Mouse (Mus musculus) embryonic fibroblast, embryonic 13.5 days (primary cell): Measurements from ENCODE around the gene Dnajb7. TPM values are rescaled to one million over a fixed set of nuclear protein-coding genes. Genes with fewer than 3 reads are reported as not detected.

Source experiments
- H3K27ac ChIP-seq: 2 replicates; pipeline ENCODE4 v1.5.1; 2012; ENCODE audit warnings: low read length, control low read depth, inconsistent platforms; ENCODE audit not compliant: insufficient read depth
- H3K4me1 ChIP-seq: 2 replicates; pipeline ENCODE4 v1.6.1; 2011; ENCODE audit warnings: low read length; ENCODE audit not compliant: control insufficient read depth, insufficient read depth
- H3K4me3 ChIP-seq: 2 replicates; pipeline ENCODE4 v1.5.1; 2011; ENCODE audit warnings: mild to moderate bottlenecking, control low read depth, low read length; ENCODE audit not compliant: insufficient read depth
- CTCF ChIP-seq: IDR thresholded peaks from 2 replicates; pipeline ENCODE4 v1.5.1; 2011; ENCODE audit warnings: mild to moderate bottlenecking, control low read depth, low read length, moderate library complexity, borderline replicate concordance; ENCODE audit not compliant: insufficient read depth
- POLR2A ChIP-seq: IDR thresholded peaks from 2 replicates; pipeline ENCODE4 v1.6.1; 2011; ENCODE audit warnings: low read depth, mild to moderate bottlenecking, control low read depth, low read length, moderate library complexity
- polyA plus RNA-seq: library from polyadenylated mRNA; stranded (reverse); fragments of >200 nt; gene quantifications from 2 replicates; pipeline ENCODE4 v1.2.4, GENCODE M21; 2011; ENCODE audit warnings: low read depth; ENCODE audit not compliant: missing spikeins, insufficient read length

Dnajb7 gene
- polyA plus RNA-seq, 1 experiment, result not detected

GRCm38 (mm10) chr15:81405008-81405407 lies 3.1 kb downstream of the Dnajb7 start:
- Histone ChIP-seq H3K27ac (no peak overlapping the region), H3K4me1 (peaks cover 4% of the 10 kb centered on the region; the same call in 1 of the 2 replicates), H3K4me3 (no peak overlapping the region)
- TF ChIP-seq CTCF, result no peak
- no peak for TF ChIP-seq POLR2A

DNA sequence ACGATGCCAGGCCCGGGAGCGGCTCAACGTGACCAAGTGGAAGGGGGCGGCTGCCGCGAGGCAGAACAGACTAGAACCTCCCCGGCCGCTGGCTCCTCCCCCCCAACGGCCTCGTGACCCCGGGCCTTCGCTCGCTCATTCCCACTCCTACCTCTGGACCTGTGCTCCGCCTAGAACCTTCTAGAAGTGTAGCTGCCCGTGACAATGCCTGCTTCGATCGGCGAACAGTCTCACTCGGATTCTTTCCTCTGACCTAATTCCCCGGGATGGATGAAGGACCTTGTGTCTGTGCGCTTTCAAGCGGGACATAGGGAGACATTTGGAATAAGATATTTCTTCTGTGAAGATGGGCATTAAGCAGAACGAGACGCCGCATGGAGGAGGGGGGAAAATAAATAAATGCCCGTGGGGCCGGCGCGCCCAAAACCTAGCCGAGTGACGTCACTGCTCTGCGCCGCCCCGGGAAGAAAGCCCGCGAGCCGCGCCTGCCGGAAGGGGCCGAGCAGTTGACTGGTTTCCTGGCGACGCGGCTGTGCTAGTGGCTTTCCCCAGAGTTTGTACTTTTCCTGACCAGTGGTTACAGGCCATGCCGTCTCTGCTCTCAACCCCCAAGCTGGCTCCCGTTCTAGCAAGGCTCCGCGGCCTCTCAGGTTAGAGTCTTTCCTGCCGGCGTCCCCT lies 8.3 kb downstream of the Dnajb7 start, which contains the start of the genes St13 and Xpnpep3:
Gene St13 (minus strand): TSS at position 440 of the 678 bp plus-strand sequence.
Gene Xpnpep3 (plus strand): TSS at position 501 of the 678 bp plus-strand sequence.
- H3K4me1 ChIP-seq, result peaks cover 4% of the 10 kb centered on the region; the same call in 1 of the 2 replicates
- peak within 1 kb of the TSS; percentile 88 for H3K4me3 ChIP-seq
- peak within 1 kb of the TSS; percentile 96 for H3K27ac ChIP-seq
- TF ChIP-seq CTCF (no peak), POLR2A (peak; percentile 76)

GRCm38 (mm10) chr15:81399297-81399637 lies 8.8 kb downstream of the Dnajb7 start:
- Histone ChIP-seq H3K4me3 (peak overlapping the region; percentile 81), H3K27ac (peak overlapping the region; percentile 64), H3K4me1 (peaks cover 4% of the 10 kb centered on the region; the same call in 1 of the 2 replicates)
- TF ChIP-seq POLR2A (no peak), CTCF (no peak)

GRCm38 (mm10) chr15:81398189-81398588 lies 9.9 kb downstream of the Dnajb7 start:
- no peak for TF ChIP-seq POLR2A
- no peak for TF ChIP-seq CTCF
- Histone ChIP-seq H3K27ac (no peak overlapping the region), H3K4me1 (peaks cover 4% of the 10 kb centered on the region; the same call in 1 of the 2 replicates), H3K4me3 (peak overlapping the region; percentile 81)

DNA sequence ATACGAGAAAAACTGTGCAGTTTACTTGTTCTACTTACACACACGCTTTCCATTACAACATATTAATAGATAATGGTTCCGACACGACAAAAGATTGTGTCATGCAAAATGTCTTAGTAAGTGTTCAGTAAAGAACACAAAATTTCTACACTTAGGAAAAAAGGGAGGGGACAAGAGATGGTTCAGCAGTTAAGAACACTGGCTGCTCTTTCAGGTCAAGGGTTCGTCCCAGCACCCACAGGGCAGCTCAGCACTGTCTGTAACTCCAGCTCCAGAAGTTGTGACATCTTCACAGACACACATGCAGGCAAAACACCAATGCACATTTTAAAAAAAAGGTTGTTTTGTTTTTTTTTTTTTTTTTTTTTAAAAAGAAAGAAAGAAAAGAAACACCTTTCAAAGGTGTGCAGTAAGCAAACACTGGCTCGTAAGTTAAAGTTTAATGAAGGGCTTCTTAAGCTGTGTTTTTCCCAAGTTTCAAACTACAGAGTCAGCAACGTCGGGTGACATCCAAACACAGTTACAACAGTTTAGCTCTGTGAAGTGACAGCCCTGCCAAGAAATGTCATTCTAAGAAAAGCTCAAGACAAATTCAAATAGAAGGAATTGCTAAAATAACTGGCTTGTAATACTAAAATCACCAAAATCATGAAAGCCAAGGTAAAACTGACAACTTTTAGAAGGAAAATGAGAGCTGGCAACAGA lies 13.7 kb downstream of the Dnajb7 start:
- TF ChIP-seq POLR2A (no peak), CTCF (no peak)
- Histone ChIP-seq H3K4me1 (no peaks in the 10 kb centered on the region), H3K27ac (no peak overlapping the region), H3K4me3 (no peak overlapping the region)

DNA sequence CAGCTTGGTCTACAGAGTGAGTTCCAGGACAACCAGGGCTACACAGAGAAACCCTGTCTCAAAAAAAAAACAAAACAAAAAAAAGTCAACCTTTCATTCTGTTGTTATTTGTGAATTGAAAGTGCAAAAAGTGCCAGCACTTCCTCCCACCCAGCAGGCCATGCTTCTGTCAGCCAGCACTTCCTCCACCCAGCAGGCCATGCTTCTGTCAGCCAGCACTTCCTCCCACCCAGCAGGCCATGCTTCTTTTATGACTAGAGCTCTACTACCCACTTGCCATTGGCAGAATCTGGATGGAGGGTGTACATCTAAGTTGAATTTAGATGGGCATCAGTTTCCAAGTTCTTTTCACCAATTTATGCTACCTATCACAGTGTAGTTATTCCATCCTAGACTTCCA lies 15.1 kb downstream of the Dnajb7 start:
- no peak overlapping the region for H3K4me3 ChIP-seq
- no peaks in the 10 kb centered on the region for H3K4me1 ChIP-seq
- TF ChIP-seq CTCF (no peak), POLR2A (no peak)
- no peak overlapping the region for H3K27ac ChIP-seq

- TF ChIP-seq POLR2A (no peak), CTCF (no peak)
- H3K4me3 ChIP-seq, result no peak overlapping the region
- H3K4me1 ChIP-seq, result no peaks in the 10 kb centered on the region
- no peak overlapping the region for H3K27ac ChIP-seq
Observed at GRCm38 (mm10) chr15:81386327-81386726, 21.8 kb downstream of the Dnajb7 start.

GRCm38 (mm10) chr15:81378845-81379244 lies 29.3 kb downstream of the Dnajb7 start:
- Histone ChIP-seq H3K27ac (no peak overlapping the region), H3K4me3 (no peak overlapping the region), H3K4me1 (no peaks in the 10 kb centered on the region)
- TF ChIP-seq POLR2A (no peak), CTCF (no peak)

DNA sequence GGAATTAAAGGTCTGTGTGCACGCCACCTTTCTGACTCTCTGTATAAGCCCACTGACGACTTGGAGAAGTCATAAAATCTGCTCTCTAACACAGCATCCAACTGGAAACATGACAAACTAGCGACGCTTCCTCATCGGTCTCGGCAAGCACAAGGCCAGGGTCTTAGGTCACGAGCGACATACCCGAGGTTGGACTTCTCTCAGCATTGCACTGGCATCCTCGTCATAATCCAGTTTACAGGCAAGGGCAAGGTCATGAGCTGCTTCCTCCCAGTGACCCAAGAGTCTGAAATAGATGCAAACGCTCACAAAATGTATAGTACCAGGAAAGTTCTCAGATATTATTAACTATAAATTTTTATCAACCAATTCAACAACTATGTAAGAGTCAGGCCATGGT lies 33.5 kb downstream of the Dnajb7 start:
- Histone ChIP-seq H3K27ac (no peak overlapping the region), H3K4me3 (no peak overlapping the region), H3K4me1 (no peaks in the 10 kb centered on the region)
- TF ChIP-seq CTCF (no peak), POLR2A (no peak)

DNA sequence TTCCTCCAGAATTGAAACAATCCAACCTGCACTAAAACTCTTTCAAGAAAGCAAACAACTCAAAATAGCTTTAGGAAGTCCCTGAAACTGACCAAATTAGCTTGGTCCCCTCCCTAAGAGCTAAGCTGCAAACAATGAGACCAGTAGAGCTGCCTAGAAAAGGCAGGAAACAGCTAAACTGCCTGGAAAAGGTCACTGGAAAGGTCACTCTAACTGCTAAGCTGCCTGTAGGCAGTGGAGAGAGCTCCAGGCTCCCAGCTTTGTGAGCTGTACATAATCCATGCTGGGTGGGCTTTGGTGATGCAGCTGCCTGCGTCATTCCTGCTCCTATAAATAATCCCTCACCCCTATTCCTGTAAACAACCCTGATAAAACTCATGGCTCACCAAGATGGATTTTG lies 37.7 kb downstream of the Dnajb7 start:
- Histone ChIP-seq H3K4me3 (no peak overlapping the region), H3K4me1 (no peaks in the 10 kb centered on the region), H3K27ac (no peak overlapping the region)
- TF ChIP-seq POLR2A (no peak), CTCF (no peak)

- Histone ChIP-seq H3K4me1 (no peaks in the 10 kb centered on the region), H3K4me3 (no peak overlapping the region), H3K27ac (no peak overlapping the region)
- TF ChIP-seq POLR2A (no peak), CTCF (no peak)
Observed at GRCm38 (mm10) chr15:81368601-81369000, 39.5 kb downstream of the Dnajb7 start.
